Mouse (Mus musculus): Measurements from ENCODE around the gene Prkar1a. TPM values are rescaled to one million over a fixed set of nuclear protein-coding genes. Genes with fewer than 3 reads are reported as not detected.

Prkar1a gene
- total RNA-seq, 1 experiment from 2014 or later = 346 TPM

DNA sequence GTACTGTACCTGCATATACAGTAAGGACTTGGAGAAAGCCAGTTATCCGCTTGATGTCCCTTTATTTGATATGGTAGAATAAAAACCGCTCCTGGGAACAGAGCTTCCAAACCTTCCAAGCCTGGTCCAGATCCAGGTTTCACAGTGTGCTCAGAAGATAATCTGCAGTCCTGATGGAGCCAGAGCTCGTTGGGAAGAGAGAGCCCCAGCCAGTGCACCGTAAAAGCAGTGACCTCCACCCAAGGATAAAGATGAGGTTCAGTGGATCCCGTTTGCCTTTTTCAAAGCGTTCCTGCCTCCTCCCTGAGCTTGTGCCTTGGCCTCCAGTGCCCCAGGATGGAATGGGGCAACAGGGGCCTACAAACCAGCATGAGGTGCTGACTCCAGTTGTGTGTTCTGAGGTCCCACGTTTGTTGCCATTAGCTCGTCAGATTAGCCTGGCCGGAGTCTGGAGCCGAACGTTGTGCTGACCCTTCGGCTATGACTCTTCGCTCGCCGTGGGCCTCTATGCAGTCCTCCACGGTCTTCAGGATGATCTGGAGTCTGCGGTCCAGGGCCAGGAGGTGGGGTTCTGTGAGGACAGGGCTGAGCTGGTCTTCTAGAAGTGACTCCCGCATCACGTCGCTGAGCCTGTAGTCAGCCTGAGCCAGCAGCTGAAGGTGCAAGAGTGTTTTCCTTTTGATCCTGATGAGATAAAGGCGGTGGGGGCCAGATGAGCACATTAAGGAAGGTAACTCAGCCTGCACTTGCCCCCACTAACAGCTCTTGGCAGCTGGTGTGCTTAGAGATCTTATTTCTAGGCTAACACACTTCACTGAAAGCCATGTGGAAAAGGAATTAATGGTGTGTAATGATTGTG, 23.9 kb downstream of the Prkar1a start:
- peak; percentile 47 for DNase-seq

DNA sequence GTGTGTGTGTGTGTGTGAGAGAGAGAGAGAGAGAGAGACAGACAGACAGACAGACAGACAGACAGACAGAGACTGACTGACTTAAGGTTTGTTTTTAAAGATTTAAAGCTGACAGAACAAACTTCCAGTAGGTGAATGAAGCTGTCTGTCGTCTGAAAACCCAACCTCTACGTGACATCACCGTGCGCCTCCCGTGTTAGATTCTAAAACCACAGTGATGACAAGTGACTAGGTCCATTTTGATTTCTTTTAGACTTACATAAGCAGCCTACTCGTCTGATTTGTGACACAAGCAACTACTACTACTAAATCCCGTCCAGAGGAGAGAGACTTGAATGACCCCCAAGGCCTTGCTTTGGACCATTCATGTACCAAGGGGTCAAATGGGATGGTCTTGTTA, 24.5 kb downstream of the Prkar1a start:
- no peak for DNase-seq

DNA sequence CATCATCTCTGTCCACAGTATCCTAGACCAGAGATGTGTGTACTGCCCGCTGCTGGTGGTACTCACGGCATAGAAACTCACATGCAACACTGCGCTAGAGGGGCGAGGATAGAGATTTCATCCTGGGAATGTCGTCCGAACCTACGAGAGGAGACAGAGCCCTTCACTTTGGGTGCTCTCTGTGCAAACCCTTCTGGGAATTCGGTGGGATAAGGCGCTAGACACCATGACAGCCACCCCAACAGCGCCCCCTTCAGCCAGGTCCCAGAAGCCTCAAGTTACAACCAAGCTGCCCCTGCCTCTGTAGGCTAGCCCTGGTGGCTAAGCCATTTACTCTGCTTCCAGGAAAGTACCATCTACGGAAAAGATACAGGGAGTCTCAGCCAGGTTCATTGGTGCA, 25.3 kb downstream of the Prkar1a start:
- DNase-seq = no peak

GRCm38 (mm10) chr11:109675208-109675607, 26.0 kb downstream of the Prkar1a start:
- DNase-seq = no peak

- DNase-seq = no peak
These were observed 26.6 kb downstream of the Prkar1a start for GRCm38 (mm10) chr11:109675771-109676170.

DNA sequence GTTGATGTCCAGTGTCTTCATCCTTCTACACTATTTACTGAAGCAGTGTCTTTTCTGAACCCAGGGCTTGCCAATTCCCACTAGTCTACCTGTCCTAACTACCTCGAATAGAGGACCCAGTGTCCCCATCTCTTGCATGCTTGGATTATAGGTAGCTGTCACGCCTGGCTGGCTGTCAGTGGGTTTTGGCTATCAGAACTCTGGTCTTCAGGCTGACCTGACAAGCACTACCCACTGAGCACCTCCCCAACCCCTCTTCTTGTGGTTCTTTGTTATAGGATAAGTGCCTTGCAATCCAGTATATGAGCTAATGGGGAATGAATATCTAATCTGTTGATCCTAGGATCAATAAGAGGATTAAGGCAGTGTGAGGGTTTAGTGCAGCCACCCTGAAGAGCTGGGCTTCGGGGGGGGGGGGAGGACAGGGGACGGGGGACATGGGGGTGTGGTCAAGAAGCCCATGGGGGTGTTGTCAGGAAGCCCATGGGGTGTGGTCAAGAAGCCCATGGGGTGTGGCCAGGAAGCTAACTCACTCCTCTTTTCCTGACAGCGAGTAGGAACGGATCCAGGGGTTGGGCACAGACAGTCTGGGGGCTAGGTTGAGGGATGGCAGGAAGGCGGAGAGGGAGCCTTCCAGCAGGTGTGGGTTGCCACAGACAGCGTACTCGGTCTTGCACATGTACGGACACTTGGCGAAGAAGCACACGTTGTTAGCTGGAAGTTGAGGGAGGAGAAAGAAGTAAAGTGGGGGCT, 27.6 kb downstream of the Prkar1a start:
- no peak for DNase-seq

- no peak for DNase-seq
These were observed 29.1 kb downstream of the Prkar1a start for GRCm38 (mm10) chr11:109678291-109678690.

- DNase-seq = no peak
These were observed 31.7 kb downstream of the Prkar1a start for GRCm38 (mm10) chr11:109680934-109681333.

DNA sequence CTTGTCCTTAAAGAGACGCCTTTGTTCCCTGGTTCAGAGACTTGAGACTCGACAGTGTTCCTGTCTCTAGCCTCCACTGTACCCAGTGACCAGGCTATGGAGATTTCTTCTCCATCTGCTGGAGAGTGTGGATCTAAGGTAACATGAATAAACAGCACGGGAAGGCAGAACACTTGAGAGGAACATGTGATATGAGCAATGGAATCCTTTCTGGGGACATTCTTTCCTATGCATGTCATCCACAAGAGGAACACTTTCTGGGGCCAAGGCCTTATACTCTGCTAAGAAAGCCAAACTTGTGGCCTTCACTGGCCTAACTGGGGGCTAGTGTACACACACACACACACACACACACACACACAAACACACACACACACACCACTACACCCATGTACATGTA, 32.4 kb downstream of the Prkar1a start:
- DNase-seq = no peak

DNA sequence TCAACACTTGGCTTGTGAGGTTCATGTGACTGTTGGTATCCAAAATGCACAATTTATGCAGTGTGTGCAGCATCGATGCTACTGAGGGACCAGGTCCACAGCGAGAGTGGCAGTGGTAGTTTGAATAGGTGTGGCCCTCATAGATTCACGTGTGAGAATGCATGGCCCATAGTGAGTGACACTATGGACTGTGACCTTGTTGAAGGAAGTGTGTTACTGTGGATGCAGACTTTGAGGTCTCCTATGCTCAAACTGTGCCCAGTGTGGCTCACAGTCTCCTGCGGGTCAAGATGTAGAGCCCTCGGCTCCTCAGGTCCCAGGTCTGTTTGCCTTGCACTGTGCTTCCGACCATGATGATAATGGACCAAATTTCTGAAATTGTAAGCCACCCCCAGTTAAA, 33.0 kb downstream of the Prkar1a start:
- DNase-seq = no peak

- DNase-seq = no peak
These were observed 40.3 kb downstream of the Prkar1a start for GRCm38 (mm10) chr11:109689539-109689938.

DNA sequence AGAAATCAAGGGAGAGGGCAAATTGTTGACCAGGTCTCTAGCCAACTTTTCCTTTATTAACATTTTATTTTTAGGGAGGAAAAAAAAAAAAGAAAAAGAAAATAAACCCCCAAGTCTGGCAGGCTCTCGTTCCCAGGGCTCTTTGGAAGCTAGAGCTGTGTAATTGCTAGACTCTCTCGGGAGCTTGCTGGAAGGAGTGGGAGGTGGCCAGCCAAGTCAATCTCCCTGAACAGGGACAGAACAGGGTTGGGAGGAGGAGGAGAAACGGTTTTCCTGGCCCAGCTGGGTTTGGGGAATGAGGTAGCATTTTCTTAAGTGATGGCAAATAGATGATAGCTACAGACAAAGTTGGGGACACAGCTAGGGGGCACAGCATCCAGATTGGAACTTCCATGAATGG, 43.5 kb downstream of the Prkar1a start:
- peak; percentile 49 for DNase-seq

DNA sequence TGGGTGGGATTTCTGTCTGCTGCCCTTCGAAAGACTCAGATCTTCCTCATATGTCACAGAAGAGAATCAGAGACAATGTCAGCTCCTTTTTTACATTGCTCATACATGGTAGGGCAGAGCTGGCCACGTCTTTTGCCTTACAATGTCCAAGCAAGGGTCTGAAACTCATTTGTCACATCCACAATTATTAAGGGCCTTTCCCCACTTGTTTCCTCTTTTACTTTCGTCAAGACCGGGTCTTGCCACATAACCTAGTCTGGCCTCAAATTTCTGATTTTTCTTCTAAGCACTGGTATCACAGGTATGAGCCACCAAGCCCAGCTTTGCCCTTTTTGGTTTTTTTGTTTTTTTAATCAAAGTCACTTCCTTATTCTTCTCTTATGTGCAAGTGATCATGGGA, 47.3 kb downstream of the Prkar1a start:
- DNase-seq = no peak

- DNase-seq = no peak
These were observed 48.0 kb downstream of the Prkar1a start for GRCm38 (mm10) chr11:109697089-109697643.

- DNase-seq = no peak
These were observed 49.5 kb downstream of the Prkar1a start for GRCm38 (mm10) chr11:109698740-109699139.

DNA sequence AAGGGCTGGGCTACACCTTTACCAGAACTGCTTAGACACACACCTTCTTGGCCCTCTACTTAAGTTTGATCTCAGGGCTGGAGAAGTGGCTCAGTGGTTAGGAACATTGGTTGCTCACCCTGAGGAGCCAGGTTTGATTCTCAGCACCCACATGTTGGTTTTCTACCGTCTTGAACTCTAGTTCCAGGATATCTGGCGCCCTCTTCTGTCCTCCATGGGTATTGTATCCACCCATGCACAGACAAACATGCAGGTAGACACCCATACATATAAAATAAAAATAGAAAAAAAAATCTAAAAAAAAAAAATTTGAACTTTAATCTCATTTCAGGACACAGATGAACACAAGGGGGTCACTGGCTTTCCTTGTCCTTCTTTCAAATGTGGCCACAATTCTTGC, 50.6 kb downstream of the Prkar1a start:
- DNase-seq = no peak

- peak; percentile 84 for DNase-seq
These were observed 51.6 kb downstream of the Prkar1a start for GRCm38 (mm10) chr11:109700761-109701160.

DNA sequence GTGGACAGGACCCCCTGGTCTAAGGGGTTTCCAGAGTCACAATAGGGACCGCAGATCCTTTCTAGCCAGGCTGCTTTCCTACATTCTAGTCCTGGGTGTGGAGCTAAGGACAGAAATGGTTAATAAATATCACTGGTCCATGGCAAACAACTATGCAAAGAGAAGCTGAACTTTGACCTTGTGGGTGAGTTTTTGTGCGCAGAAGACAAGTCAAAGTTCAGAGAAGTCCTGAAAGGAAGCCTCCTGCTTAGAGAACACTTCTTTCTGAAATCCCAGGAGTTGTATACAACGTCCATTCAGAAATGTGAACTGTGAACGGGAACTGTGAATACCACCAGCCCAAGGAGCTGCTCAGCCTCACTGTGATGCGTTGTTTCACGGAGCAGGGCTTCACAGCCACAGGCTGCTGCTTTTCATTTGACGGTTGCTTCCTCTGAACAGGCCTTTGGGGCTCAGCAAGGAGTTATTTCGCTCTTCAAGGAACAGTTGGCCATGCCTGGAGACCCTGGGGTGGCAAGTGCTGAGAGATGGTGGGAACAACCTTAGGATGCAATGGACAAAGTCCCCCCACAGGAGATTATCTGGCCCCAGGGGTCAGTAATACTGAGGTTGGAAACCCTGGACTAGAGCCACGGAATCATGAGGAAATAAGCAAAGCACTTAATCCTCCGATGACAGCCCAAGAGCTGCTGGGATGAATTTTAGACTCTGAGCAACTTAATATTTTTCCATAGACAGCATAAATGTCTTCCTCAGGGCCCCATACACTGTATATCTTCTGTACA, 53.0 kb downstream of the Prkar1a start:
- DNase-seq = no peak

DNA sequence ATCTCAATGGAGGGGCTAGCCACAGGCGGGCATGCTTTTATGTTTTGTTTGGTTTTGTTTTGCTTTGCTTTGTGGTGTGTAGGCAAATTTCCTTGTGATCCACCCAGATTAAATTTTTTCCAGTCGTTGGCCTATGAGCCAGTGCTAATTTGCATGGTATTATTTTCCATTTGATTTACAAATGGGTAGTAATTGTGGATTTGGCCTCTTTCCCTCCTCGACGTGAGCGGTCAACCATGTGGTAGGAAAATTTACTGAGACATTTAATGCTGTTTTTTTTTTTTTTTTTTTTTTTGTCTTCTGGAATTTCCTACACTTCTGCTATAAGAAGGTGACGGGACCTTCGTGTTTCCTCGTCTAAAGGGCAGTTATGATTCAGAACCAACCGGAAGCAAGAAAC, 54.6 kb downstream of the Prkar1a start:
- no peak for DNase-seq

DNA sequence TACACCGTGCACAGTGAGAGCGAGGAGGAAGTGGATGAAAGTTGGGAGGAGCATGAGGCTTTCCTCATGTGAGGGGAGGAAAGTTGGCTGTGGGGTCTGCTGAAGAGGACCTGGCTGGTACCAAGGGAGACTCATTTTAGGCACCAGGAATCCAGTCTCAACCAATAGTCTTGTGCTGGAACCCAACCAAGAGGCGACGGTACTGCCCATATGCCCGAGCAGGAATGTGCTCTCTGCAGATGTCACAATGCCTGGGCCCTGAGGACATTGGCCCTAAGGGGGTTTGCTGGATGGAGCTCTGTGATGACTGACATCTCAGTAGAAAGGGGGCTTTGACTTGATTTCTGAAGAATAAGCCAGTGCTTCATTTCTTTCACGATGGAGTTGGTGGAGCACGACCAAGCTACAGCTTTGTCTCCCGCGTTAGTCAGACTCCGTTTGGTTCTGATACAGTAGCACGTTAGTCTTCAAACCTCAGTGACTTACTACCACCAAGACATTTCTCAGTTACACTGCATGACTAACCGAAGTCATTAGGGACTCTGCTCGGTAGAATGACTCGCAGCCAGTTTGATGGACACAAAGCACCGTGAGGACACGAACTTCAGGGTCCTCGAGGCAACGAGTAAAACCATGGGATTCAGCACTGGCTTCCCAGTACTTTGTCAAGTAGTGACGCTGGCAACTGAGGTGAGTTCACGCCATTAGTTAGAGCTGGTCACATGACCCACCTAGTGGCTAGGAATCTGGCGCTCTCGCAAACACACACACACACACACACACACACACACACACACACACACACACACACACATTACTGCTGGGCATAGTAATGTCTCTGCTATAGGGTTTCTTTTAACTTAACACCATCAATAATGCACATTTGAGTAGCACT, 55.4 kb downstream of the Prkar1a start:
- no peak for DNase-seq

DNA sequence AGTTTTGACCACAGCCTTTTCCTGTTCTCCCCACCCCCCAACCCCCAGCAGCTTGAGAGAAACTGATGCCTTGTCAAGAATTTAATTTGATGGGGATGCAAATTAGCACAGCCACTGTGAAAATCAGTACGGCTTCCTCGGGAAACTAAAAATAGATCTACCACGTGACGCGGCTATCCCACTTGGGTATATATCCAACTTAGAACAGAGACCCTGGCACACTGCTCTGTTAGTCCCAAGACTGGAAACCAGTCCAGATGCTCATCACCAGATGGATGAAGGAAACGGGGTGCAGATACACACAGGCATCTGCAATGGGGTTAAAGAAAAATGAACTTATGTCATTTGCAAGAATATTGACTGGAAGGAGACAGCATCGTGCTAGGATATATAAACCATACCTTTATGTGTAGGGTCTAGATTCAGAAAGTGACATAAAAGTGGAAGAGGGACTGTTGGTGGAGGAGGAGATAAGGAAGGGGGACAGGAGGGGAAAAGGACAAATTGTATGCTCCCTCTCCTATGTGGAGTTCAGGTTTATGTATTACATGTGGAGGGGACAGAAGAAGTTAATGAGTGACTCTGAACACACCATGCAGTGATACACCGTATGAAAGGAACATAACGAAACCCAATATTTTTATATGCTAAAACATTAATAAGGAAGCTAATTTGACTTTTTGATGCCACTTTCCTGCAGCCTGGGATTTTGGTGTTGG, 56.3 kb downstream of the Prkar1a start:
- no peak for DNase-seq
